Mouse (Mus musculus): Measurements from ENCODE around the gene Ebf3. TPM values are rescaled to one million over a fixed set of nuclear protein-coding genes. Genes with fewer than 3 reads are reported as not detected.

The Ebf3 gene
- polyA plus RNA-seq, 1 experiment: 1.9 TPM

GRCm38 (mm10) chr7:137321961-137322784 is 7.9 kb upstream of the Ebf3 start:
- Histone ChIP-seq H3K4me3 (no peak overlapping the region), H3K4me2 (ENCODE audit: low read depth) (peak overlapping the region; percentile 70), H3K36me3 (ENCODE audit: control insufficient read depth, insufficient read depth) (no peaks in the 10 kb centered on the region), H3ac (ENCODE audit: control insufficient read depth, insufficient read length) (no peak overlapping the region), H3K79me2 (ENCODE audit: control insufficient read depth, insufficient read depth) (no peaks in the 10 kb centered on the region), H3K27me3 (ENCODE audit: control insufficient read depth, insufficient read depth, insufficient read length) (peaks cover 35% of the 10 kb centered on the region)
- TF ChIP-seq CEBPB (IDR thresholded peaks at IDR 0.05; ENCODE audit: insufficient read depth, poor library complexity, severe bottlenecking) (no peak), TCF3 (IDR thresholded peaks at IDR 0.05; ENCODE audit: insufficient read length, low read depth) (no peak), USF1 (IDR thresholded peaks at IDR 0.05; ENCODE audit: low read depth) (no peak), TCF12 (IDR thresholded peaks at IDR 0.05; ENCODE audit: insufficient read depth, poor library complexity, severe bottlenecking) (no peak), MAX (IDR thresholded peaks at IDR 0.05; ENCODE audit: low read depth) (no peak), REST (IDR thresholded peaks at IDR 0.05; ENCODE audit: insufficient read depth, insufficient read length) (no peak), SRF (IDR thresholded peaks at IDR 0.05; ENCODE audit: control insufficient read depth, insufficient read length, low read depth) (no peak), E2F4 (IDR thresholded peaks at IDR 0.05; ENCODE audit: insufficient read depth) (no peak)

- Histone ChIP-seq H3K4me3 (no peak overlapping the region), H3K4me2 (ENCODE audit: low read depth) (peak overlapping the region; percentile 70), H3ac (ENCODE audit: control insufficient read depth, insufficient read length) (no peak overlapping the region), H3K36me3 (ENCODE audit: control insufficient read depth, insufficient read depth) (no peaks in the 10 kb centered on the region), H3K79me2 (ENCODE audit: control insufficient read depth, insufficient read depth) (no peaks in the 10 kb centered on the region), H3K27me3 (ENCODE audit: control insufficient read depth, insufficient read depth, insufficient read length) (peaks cover 35% of the 10 kb centered on the region)
- TF ChIP-seq MYOG (IDR thresholded peaks at IDR 0.05; ENCODE audit: control insufficient read depth in 1 of 3, insufficient read depth in 1 of 3, insufficient read length in 2 of 3, low read depth in 2 of 3) (no peak), MYOD1 (IDR thresholded peaks at IDR 0.05; ENCODE audit: control insufficient read depth in 1 of 3, insufficient read length in 2 of 3, low read depth in 2 of 3) (peak in 1 of 3 experiments; percentile 8)
Observed at GRCm38 (mm10) chr7:137321141-137321813, 7.0 kb upstream of the Ebf3 start.

- no peak overlapping the region for H3K4me2 ChIP-seq (ENCODE audit: low read depth)
- TF ChIP-seq POLR2A (IDR thresholded peaks at IDR 0.05; ENCODE audit: insufficient read length, low read depth) (no peak), USF1 (IDR thresholded peaks at IDR 0.05; ENCODE audit: low read depth) (no peak), POLR2AphosphoS2 (IDR thresholded peaks at IDR 0.05; ENCODE audit: insufficient read length, low read depth) (no peak), TCF12 (IDR thresholded peaks at IDR 0.05; ENCODE audit: insufficient read depth, poor library complexity, severe bottlenecking) (no peak), REST (IDR thresholded peaks at IDR 0.05; ENCODE audit: insufficient read depth, insufficient read length) (no peak), MYOG (IDR thresholded peaks at IDR 0.05; ENCODE audit: control insufficient read depth in 1 of 3, insufficient read depth in 1 of 3, insufficient read length in 2 of 3, low read depth in 2 of 3) (no peak), MYOD1 (IDR thresholded peaks at IDR 0.05; ENCODE audit: control insufficient read depth in 1 of 3, insufficient read length in 2 of 3, low read depth in 2 of 3) (no peak), E2F4 (IDR thresholded peaks at IDR 0.05; ENCODE audit: insufficient read depth) (no peak), SRF (IDR thresholded peaks at IDR 0.05; ENCODE audit: control insufficient read depth, insufficient read length, low read depth) (no peak), CEBPB (IDR thresholded peaks at IDR 0.05; ENCODE audit: insufficient read depth, poor library complexity, severe bottlenecking) (no peak)
Observed at GRCm38 (mm10) chr7:137320320-137320719, 6.1 kb upstream of the Ebf3 start.

GRCm38 (mm10) chr7:137318924-137319885 is 5.0 kb upstream of the Ebf3 start:
- H3ac ChIP-seq (ENCODE audit: control insufficient read depth, insufficient read length): no peak overlapping the region
- no peaks in the 10 kb centered on the region for H3K79me2 ChIP-seq (ENCODE audit: control insufficient read depth, insufficient read depth)
- no peaks in the 10 kb centered on the region for H3K36me3 ChIP-seq (ENCODE audit: control insufficient read depth, insufficient read depth)
- no peak overlapping the region for H3K4me2 ChIP-seq (ENCODE audit: low read depth)
- H3K4me3 ChIP-seq: no peak overlapping the region
- TF ChIP-seq MYOG (IDR thresholded peaks at IDR 0.05; ENCODE audit: control insufficient read depth in 1 of 3, insufficient read depth in 1 of 3, insufficient read length in 2 of 3, low read depth in 2 of 3) (no peak), MYOD1 (IDR thresholded peaks at IDR 0.05; ENCODE audit: control insufficient read depth in 1 of 3, insufficient read length in 2 of 3, low read depth in 2 of 3) (no peak)
- peaks cover 23% of the 10 kb centered on the region for H3K27me3 ChIP-seq (ENCODE audit: control insufficient read depth, insufficient read depth, insufficient read length)

More at GRCm38 (mm10) chr7:137320320-137320719, 6.1 kb upstream of the Ebf3 start:
- no peaks in the 10 kb centered on the region for H3K36me3 ChIP-seq (ENCODE audit: control insufficient read depth, insufficient read depth)
- H3K4me3 ChIP-seq: no peak overlapping the region
- peaks cover 34% of the 10 kb centered on the region for H3K27me3 ChIP-seq (ENCODE audit: control insufficient read depth, insufficient read depth, insufficient read length)
- H3K79me2 ChIP-seq (ENCODE audit: control insufficient read depth, insufficient read depth): no peaks in the 10 kb centered on the region
- no peak overlapping the region for H3ac ChIP-seq (ENCODE audit: control insufficient read depth, insufficient read length)

Data from myocyte (in vitro differentiated cells).